Mouse (Mus musculus) limb, embryonic 12.5 days (tissue): Measurements from ENCODE around the gene Erg. TPM values are rescaled to one million over a fixed set of nuclear protein-coding genes. Genes with fewer than 3 reads are reported as not detected.

ENCODE experiments used
- ATAC-seq: fragments of 200-750 bp; cut with Nextera tagmentation; 2 replicates; pipeline ENCODE4 v1.8.0; 2017; ENCODE audit warnings: low read depth, moderate TSS enrichment; ENCODE audit not compliant: insufficient number of reproducible peaks, insufficient read depth, low FRiP score, low TSS enrichment
- H3K27ac ChIP-seq: fragments of 300-500 bp; sonication (generic); 2 replicates; pipeline ENCODE4 v1.5.1; 2016; ENCODE audit warnings: mild to moderate bottlenecking, moderate library complexity
- H3K27me3 ChIP-seq: fragments of 300-500 bp; sonication (generic); 2 replicates; pipeline ENCODE4 v1.6.1; 2016; ENCODE audit warnings: mild to moderate bottlenecking, moderate library complexity
- H3K36me3 ChIP-seq: fragments of 300-500 bp; sonication (generic); 2 replicates; pipeline ENCODE4 v1.6.1; 2016; ENCODE audit warnings: mild to moderate bottlenecking, moderate library complexity
- H3K4me1 ChIP-seq: fragments of 300-500 bp; sonication (generic); replicated peaks from 2 replicates; pipeline ENCODE4 v1.6.1; 2016
- H3K4me2 ChIP-seq: fragments of 300-500 bp; sonication (generic); 2 replicates; pipeline ENCODE4 v1.6.1; 2016; ENCODE audit warnings: mild to moderate bottlenecking, moderate library complexity
- H3K4me3 ChIP-seq: fragments of 300-500 bp; sonication (generic); replicated peaks from 2 replicates; pipeline ENCODE4 v1.5.1; 2016; ENCODE audit warnings: mild to moderate bottlenecking
- H3K9ac ChIP-seq: fragments of 300-500 bp; sonication (generic); replicated peaks from 2 replicates; pipeline ENCODE4 v1.6.1; 2016; ENCODE audit warnings: mild to moderate bottlenecking, moderate library complexity
- H3K9me3 ChIP-seq: fragments of 300-500 bp; sonication (generic); 2 replicates; pipeline ENCODE4 v1.6.1; 2016; ENCODE audit warnings: mild to moderate bottlenecking, moderate library complexity
- WGBS: fragments of 180-500 bp; shearing (Covaris S2); methylation state at CpG from one replicate; pipeline ENCODE4 v1.1.7; 2016; 5-methylcytosine and 5-hydroxymethylcytosine counted together
- polyA plus RNA-seq: library from polyadenylated mRNA; unstranded; fragments of >200 nt; fragmentation: Nextera tagmentation; extraction: Ambion mirVana; gene quantifications from 2 replicates; pipeline ENCODE4 v1.2.1, GENCODE M21; 2016

Gene Erg
- 17.3 and 20.2 TPM in 2 replicates for polyA plus RNA-seq

GRCm38 (mm10) chr16:95586311-95586602, at the start of gene Erg:
TSS of gene Erg (minus strand) at chr16:95586593.
- Histone ChIP-seq H3K4me3 (peak within 1 kb of the TSS; percentile 65), H3K27me3 (peaks cover 32% of the 10 kb centered on the region), H3K27ac (peak within 1 kb of the TSS; percentile 89), H3K36me3 (no peaks in the 10 kb centered on the region), H3K4me1 (peaks cover 64% of the 10 kb centered on the region), H3K9me3 (no peaks in the 10 kb centered on the region; the same call in 1 of the 2 replicates), H3K9ac (peak within 1 kb of the TSS; percentile 69), H3K4me2 (peak within 1 kb of the TSS; percentile 97)
- no peak; the same call in 1 of the 2 replicates for ATAC-seq
- WGBS, result under 1% methylated on average over 5 of the region's 5 CpGs

- Histone ChIP-seq H3K9ac (no peak overlapping the region), H3K27ac (no peak overlapping the region), H3K4me2 (no peak overlapping the region), H3K4me1 (peaks cover 8% of the 10 kb centered on the region), H3K36me3 (no peaks in the 10 kb centered on the region), H3K9me3 (no peaks in the 10 kb centered on the region), H3K27me3 (peaks cover 13% of the 10 kb centered on the region; the same call in 1 of the 2 replicates), H3K4me3 (no peak overlapping the region)
- no peak for ATAC-seq
- 77% methylated on average over 10 of the region's 10 CpGs for WGBS
These were observed 45.4 kb upstream of the Erg start for GRCm38 (mm10) chr16:95631816-95632215.

GRCm38 (mm10) chr16:95623876-95624770, 37.7 kb upstream of the Erg start:
- no peak overlapping the region for H3K4me3 ChIP-seq
- 74% methylated on average over 7 of the region's 7 CpGs for WGBS
- no peaks in the 10 kb centered on the region for H3K36me3 ChIP-seq
- H3K9ac ChIP-seq, result no peak overlapping the region
- no peak for ATAC-seq
- H3K27me3 ChIP-seq, result no peaks in the 10 kb centered on the region; the same call in 1 of the 2 replicates
- H3K27ac ChIP-seq, result no peak overlapping the region
- no peak overlapping the region for H3K4me2 ChIP-seq
- H3K9me3 ChIP-seq, result no peaks in the 10 kb centered on the region
- peaks cover 17% of the 10 kb centered on the region for H3K4me1 ChIP-seq

GRCm38 (mm10) chr16:95623056-95623455, 36.7 kb upstream of the Erg start:
- H3K27ac ChIP-seq, result no peak overlapping the region

GRCm38 (mm10) chr16:95619859-95620325, 33.5 kb upstream of the Erg start:
- Histone ChIP-seq H3K36me3 (no peaks in the 10 kb centered on the region), H3K27me3 (no peaks in the 10 kb centered on the region; the same call in 1 of the 2 replicates), H3K4me2 (no peak overlapping the region), H3K9ac (no peak overlapping the region), H3K4me1 (peaks cover 29% of the 10 kb centered on the region), H3K9me3 (no peaks in the 10 kb centered on the region), H3K4me3 (no peak overlapping the region), H3K27ac (no peak overlapping the region)
- 74% methylated on average over 4 of the region's 4 CpGs for WGBS
- ATAC-seq, result no peak

More at GRCm38 (mm10) chr16:95623056-95623455, 36.7 kb upstream of the Erg start:
- Histone ChIP-seq H3K9ac (no peak overlapping the region), H3K4me1 (peaks cover 20% of the 10 kb centered on the region), H3K4me2 (no peak overlapping the region), H3K4me3 (no peak overlapping the region), H3K9me3 (no peaks in the 10 kb centered on the region), H3K36me3 (no peaks in the 10 kb centered on the region), H3K27me3 (no peaks in the 10 kb centered on the region)
- no peak for ATAC-seq
- 62% methylated on average over 4 of the region's 4 CpGs for WGBS

GRCm38 (mm10) chr16:95618206-95618605, 31.8 kb upstream of the Erg start:
- no peak overlapping the region for H3K9ac ChIP-seq
- H3K4me3 ChIP-seq, result no peak overlapping the region
- WGBS, result 41% methylated on average over 15 of the region's 15 CpGs
- H3K27me3 ChIP-seq, result no peaks in the 10 kb centered on the region; the same call in 1 of the 2 replicates
- no peak overlapping the region for H3K27ac ChIP-seq
- H3K9me3 ChIP-seq, result no peaks in the 10 kb centered on the region
- no peaks in the 10 kb centered on the region for H3K36me3 ChIP-seq
- H3K4me2 ChIP-seq, result peak overlapping the region; percentile 8; the same call in 1 of the 2 replicates
- ATAC-seq, result no peak
- peaks cover 29% of the 10 kb centered on the region for H3K4me1 ChIP-seq

GRCm38 (mm10) chr16:95617720-95618119, 31.3 kb upstream of the Erg start:
- Histone ChIP-seq H3K27ac (no peak overlapping the region), H3K9me3 (no peaks in the 10 kb centered on the region), H3K36me3 (no peaks in the 10 kb centered on the region), H3K9ac (no peak overlapping the region), H3K4me1 (peaks cover 26% of the 10 kb centered on the region), H3K4me2 (no peak overlapping the region), H3K4me3 (no peak overlapping the region), H3K27me3 (no peaks in the 10 kb centered on the region; the same call in 1 of the 2 replicates)
- ATAC-seq, result no peak
- 39% methylated on average over 6 of the region's 6 CpGs for WGBS

- Histone ChIP-seq H3K27me3 (no peaks in the 10 kb centered on the region; the same call in 1 of the 2 replicates), H3K4me1 (peaks cover 33% of the 10 kb centered on the region), H3K27ac (no peak overlapping the region), H3K36me3 (no peaks in the 10 kb centered on the region), H3K4me3 (no peak overlapping the region), H3K9me3 (no peaks in the 10 kb centered on the region), H3K4me2 (no peak overlapping the region), H3K9ac (no peak overlapping the region)
- 34% methylated on average over 6 of the region's 6 CpGs for WGBS
- no peak for ATAC-seq
These were observed 29.2 kb upstream of the Erg start for GRCm38 (mm10) chr16:95615579-95615978.

- Histone ChIP-seq H3K9ac (no peak overlapping the region), H3K4me1 (peaks cover 29% of the 10 kb centered on the region), H3K27ac (no peak overlapping the region), H3K9me3 (no peaks in the 10 kb centered on the region), H3K4me2 (no peak overlapping the region), H3K4me3 (no peak overlapping the region), H3K27me3 (no peaks in the 10 kb centered on the region; the same call in 1 of the 2 replicates), H3K36me3 (no peaks in the 10 kb centered on the region)
- 92% methylated on average over 2 of the region's 2 CpGs for WGBS
- ATAC-seq, result no peak
These were observed 28.1 kb upstream of the Erg start for GRCm38 (mm10) chr16:95614482-95614881.

- H3K27ac ChIP-seq, result no peak overlapping the region
These were observed 25.8 kb upstream of the Erg start for GRCm38 (mm10) chr16:95611982-95612746.

GRCm38 (mm10) chr16:95608624-95609023, 22.2 kb upstream of the Erg start:
- Histone ChIP-seq H3K9ac (no peak overlapping the region), H3K27ac (no peak overlapping the region), H3K4me3 (no peak overlapping the region), H3K4me2 (no peak overlapping the region), H3K36me3 (no peaks in the 10 kb centered on the region), H3K27me3 (no peaks in the 10 kb centered on the region), H3K9me3 (no peaks in the 10 kb centered on the region), H3K4me1 (peaks cover 7% of the 10 kb centered on the region)
- 75% methylated on average over 7 of the region's 7 CpGs for WGBS
- ATAC-seq, result no peak

More at GRCm38 (mm10) chr16:95611982-95612746, 25.8 kb upstream of the Erg start:
- no peak overlapping the region for H3K9ac ChIP-seq
- H3K4me2 ChIP-seq, result no peak overlapping the region
- no peak for ATAC-seq
- H3K4me1 ChIP-seq, result peaks cover 7% of the 10 kb centered on the region
- no peak overlapping the region for H3K4me3 ChIP-seq
- H3K36me3 ChIP-seq, result no peaks in the 10 kb centered on the region
- no peaks in the 10 kb centered on the region for H3K9me3 ChIP-seq
- WGBS, result 81% methylated on average over 20 of the region's 20 CpGs
- no peaks in the 10 kb centered on the region; the same call in 1 of the 2 replicates for H3K27me3 ChIP-seq
